Mouse (Mus musculus) gastrocnemius, adult 2 months (tissue): ENCODE measurements at regions not wholly inside any gene's neighbourhood (a gene's known extent, or its start where the extent isn't known, plus 50 kb on each side); places are given as distances from the start of the nearest gene placed in this dataset.

ENCODE experiments used
- DNase-seq: peaks from one replicate; pipeline ENCODE4 v3.0.0; 2022
- H3K27ac ChIP-seq: fragments of 200-600 bp; 2 replicates; pipeline ENCODE4 v1.8.1; 2022; ENCODE audit warnings: mild to moderate bottlenecking
- H3K4me3 ChIP-seq: fragments of 200-600 bp; 2 replicates; pipeline ENCODE4 v1.8.1; 2022; ENCODE audit warnings: mild to moderate bottlenecking, moderate library complexity
- CTCF ChIP-seq: fragments of 200-600 bp; IDR thresholded peaks from 2 replicates; pipeline ENCODE4 v1.8.1; 2022; ENCODE audit warnings: antibody characterized with exemption, mild to moderate bottlenecking, moderate library complexity
- intact Hi-C: fragments of 180-260 bp; cut with DNase I; formaldehyde crosslinking; loops from one replicate; pipeline ENCODE4 v1.15.1; 2025

DNA sequence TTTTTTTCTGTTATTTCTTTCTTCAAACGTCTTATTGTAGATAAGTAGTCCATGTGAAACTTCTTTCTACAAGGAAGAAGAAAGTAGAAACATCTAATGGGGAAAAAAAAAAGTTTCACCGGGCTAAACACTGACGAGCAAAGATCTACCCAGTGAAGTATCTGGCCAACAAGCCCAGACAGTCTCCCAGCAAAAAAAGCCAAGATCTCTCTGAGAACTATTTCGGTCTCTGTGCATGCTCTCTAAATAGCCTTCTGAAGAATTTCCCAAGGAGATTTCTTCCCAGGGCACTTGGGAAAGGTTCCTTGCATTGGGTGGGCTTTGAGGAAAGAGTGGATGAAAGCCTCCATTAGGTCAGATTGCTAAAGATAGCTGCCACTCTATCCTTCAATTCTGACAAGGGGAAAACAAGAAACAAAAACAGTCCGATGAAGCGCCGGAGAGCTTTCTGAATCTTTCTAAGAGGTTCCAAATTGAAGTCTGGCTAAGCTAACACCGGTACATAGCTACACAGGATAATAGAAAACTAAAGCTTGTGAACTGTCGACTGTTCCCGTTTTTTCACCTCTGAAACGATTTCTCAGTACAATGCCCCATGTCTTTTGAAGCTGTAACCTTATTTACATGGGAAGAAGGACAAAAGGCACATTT is 561.0 kb upstream of the Mef2c start:
- peak overlapping the region; percentile 56 for H3K4me3 ChIP-seq
- intact Hi-C loops = no loop called here
- no peak for DNase-seq
- peak overlapping the region; percentile 83 for H3K27ac ChIP-seq
- no peak for TF ChIP-seq CTCF

DNA sequence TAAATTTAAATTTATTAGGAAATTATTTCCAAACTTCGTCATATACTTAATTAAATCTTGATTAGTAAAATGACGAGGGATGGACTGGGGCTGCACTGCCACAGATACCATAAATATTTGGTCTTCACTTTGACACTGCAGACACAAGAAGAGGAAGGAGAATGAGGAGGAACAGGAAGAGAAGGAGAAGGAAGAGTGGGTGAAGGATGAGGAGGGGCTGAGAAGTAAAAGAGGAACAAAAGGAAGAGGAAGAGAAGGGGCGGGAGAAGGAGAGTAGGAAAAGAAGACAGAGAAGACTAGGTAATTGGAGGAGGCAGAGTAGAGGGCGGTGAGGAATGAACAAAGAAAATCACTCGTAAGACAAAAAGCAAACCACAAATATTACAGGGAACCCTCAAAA is 556.9 kb upstream of the Mef2c start:
- H3K4me3 ChIP-seq = no peak overlapping the region
- DNase-seq = no peak
- no peak for TF ChIP-seq CTCF
- H3K27ac ChIP-seq = no peak overlapping the region
- intact Hi-C loops = no loop called here

DNA sequence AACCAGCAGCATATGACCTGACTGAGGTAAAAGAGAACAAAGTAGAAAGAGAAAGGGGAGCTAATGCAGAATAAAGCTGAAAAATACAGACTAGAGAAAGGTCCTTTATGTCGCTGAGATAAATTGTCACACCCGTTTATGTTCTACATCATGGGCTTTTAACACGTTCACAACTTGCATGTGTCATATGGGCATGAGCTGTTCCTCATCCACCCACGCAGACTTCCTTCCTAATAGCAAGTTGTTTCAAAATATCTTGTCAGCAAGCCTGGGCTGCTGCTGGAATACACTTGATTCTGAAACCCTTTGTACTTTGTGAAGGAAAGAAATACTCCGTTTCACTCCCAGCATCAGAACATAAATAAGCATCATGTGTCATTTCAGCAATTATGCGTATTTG is 554.3 kb upstream of the Mef2c start:
- Histone ChIP-seq H3K27ac (no peak overlapping the region), H3K4me3 (no peak overlapping the region)
- no peak for DNase-seq
- intact Hi-C loops = no loop called here
- no peak for TF ChIP-seq CTCF

DNA sequence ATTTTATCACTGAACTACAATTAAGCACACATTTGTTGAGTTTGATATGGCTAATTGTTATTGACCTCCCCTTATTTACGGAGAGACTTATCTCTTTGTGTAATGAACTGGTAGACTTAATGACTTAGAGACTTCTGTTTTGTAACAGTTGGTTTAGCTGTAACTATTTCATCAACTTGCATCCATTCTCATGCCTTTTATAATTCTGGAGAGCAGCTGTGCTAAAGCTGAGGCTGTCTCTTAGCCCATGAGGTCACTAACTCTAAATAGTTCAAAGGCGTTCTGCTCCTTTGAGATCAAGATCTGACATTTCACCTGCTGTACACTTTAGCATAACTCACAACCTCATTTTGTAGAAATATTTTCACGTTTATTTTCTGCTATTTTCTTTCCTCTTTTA is 541.5 kb upstream of the Mef2c start:
- Histone ChIP-seq H3K4me3 (no peak overlapping the region), H3K27ac (no peak overlapping the region)
- no peak for DNase-seq
- TF ChIP-seq CTCF = no peak
- intact Hi-C loops = no loop called here

DNA sequence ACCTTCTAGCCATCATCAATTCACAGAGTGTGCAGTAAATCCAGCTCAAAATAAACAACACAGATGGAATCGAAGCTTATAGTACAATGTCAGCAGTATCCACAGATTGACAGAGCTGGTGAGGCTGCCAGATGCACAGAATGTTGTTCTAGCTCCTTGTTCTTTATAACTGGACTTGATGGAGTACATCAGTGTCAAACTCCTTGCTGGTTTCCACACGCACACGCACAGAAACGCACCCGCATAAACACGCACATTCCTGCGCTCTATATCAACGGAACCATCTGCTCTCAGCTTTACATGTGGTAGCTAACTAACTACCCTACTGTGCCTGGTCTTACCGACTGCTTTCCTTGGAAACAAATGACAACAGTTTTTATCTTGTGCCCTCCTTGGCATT is 532.1 kb upstream of the Mef2c start:
- Histone ChIP-seq H3K4me3 (no peak overlapping the region), H3K27ac (no peak overlapping the region)
- intact Hi-C loops = no loop called here
- no peak for DNase-seq
- TF ChIP-seq CTCF = no peak

DNA sequence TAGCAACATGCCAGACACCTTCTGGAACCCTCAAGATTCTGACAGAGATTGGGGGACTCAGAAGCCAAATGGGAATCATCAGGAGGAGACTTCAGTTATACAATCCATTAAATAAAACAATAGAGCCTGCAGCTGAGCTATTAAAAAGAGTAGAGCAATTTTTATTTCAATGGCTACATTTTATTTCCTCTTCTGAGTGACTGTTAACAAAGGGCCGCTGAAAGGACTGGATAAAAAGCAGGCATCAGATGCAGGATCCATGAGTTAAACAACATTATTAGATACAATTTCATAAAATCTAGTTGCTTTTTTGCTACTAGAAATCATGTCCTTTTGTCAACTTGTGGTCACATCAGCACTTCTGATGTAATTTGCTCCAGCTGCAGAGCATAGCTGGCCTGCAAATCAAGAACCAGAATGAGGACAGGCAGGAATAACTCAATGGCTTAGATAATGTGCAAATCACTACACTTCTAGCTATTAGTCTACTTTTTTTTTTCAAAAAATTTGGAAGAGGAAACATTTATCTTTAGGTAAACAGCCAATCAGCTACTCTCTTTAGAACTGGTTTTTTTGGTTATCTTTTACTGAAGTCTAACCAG is 529.5 kb upstream of the Mef2c start:
- TF ChIP-seq CTCF = no peak
- intact Hi-C loops = no loop called here
- DNase-seq = no peak
- Histone ChIP-seq H3K4me3 (no peak overlapping the region), H3K27ac (no peak overlapping the region)

DNA sequence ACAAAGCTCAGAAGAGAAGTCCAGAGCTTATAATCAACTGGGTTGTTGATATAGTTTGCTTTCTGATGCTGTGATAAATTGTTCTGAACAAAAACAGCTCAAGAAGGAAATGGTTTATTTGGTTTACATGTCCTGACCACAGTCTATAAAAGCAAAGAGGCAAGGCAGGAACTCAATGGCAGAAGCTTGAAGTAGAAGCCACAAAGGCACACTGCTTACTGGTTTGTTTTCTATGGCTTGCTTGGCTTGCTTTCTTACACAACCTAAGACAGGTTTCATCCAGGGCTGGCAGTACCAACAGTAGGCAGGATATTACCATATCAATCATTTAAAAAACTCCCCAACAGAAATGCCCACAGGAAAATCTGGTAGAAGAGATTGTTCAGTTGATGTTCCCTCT is 502.7 kb upstream of the Mef2c start:
- intact Hi-C loops = no loop called here
- no peak overlapping the region for H3K27ac ChIP-seq
- no peak for DNase-seq
- H3K4me3 ChIP-seq = no peak overlapping the region
- no peak for TF ChIP-seq CTCF

DNA sequence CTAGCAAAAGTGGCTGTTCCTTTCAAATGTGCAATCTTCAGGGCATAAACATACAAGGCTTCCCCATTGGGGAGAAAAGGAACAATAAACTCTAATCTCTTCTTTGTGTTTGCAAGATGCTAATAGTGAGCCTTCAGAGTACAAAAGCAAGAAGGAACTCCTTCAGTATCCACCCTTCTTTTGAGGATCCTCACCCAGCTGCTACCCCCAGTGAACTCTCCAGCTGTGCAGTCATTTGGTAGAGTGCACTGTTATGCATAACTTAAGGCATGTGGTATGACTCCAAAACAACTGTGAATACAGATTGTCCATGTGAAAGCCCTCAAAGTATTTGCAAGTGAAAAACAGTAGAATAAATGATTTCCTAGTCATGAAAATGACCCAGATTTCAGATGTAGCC is 487.1 kb upstream of the Mef2c start:
- intact Hi-C loops = no loop called here

DNA sequence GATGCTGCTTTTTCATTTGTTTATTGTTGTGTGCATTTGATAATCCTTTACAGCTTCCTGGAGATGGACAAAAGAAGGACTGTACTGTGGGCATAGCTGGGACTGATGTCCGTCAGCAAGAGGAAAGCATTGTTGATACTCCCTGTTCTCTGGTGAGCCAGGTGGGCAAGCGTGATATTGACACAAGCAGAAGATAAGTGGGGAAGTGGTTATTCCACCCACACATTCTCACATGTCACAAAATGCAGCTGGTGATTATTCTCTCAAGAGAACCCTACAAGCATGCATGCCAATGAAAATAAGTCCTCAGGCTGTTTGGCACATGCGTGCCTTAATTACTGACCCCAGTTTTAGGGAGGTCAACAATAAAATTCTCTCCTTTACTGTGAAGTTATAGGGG is 483.0 kb upstream of the Mef2c start:
- no peak for TF ChIP-seq CTCF
- no peak overlapping the region for H3K27ac ChIP-seq
- intact Hi-C loops = no loop called here
- no peak overlapping the region for H3K4me3 ChIP-seq
- DNase-seq = no peak

More for the DNA sequence above, 487.1 kb upstream of the Mef2c start:
- Histone ChIP-seq H3K4me3 (no peak overlapping the region), H3K27ac (no peak overlapping the region)
- DNase-seq = no peak
- no peak for TF ChIP-seq CTCF

DNA sequence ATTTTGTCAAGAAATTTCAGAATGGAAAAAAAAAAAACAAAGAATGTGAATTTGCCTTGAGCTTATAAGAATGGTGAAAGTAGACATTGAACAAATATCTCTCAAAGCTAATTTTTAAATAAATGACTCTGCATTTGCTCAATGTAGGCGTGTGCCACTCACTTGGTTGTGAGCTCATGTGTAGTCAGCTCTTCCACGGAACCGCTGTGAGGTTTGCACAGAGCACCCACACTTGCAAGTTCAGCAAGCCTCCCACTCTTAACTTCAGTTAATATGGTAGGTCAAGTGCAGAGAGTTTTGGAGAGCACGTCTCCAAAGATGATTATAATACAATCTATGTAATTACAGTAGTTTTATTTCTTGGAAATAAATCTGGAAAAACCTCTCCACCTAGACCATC is 479.9 kb upstream of the Mef2c start:
- no peak for DNase-seq
- intact Hi-C loops = no loop called here

DNA sequence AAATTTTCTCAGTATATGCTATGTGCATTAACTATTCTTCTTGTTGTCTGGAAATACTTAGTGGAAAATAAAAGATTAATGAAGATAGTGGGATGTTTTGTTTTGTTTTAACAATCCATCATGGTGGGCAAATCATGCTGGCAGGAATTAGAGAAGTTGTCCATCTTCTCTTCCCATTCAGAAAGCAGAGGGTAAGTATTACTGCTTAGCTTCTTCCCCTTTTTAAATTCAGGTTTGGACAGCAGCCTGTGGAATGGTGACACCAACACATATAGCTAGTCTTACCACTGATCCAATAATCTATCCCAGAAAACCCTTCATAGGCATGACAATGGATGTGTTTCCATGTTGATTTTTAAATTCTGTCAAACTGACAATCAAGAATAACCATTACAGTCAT is 467.9 kb upstream of the Mef2c start:
- TF ChIP-seq CTCF = no peak
- H3K4me3 ChIP-seq = no peak overlapping the region
- intact Hi-C loops = no loop called here
- no peak for DNase-seq
- H3K27ac ChIP-seq = no peak overlapping the region

More for the DNA sequence above, 479.9 kb upstream of the Mef2c start:
- Histone ChIP-seq H3K4me3 (no peak overlapping the region), H3K27ac (no peak overlapping the region)
- no peak for TF ChIP-seq CTCF

DNA sequence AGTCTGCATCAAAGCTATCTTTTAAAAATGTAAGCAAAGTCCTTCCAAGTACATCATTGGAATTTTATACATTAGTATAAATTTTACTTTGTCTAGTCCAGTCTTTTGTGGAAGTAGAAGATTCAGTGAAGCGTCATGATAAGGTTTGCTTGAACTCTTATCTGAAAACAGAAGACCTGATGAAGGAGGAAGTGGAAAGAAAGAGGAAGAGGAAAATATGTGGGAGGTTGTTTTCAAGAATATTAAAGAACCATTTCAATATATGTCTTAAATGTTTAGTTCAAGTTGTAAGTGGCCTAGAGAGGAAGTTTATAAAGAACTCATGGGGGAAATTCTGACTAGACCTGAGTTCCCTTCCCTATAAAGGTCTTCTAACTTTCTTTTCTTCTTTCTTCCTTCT is 462.3 kb upstream of the Mef2c start:
- no peak overlapping the region for H3K27ac ChIP-seq

DNA sequence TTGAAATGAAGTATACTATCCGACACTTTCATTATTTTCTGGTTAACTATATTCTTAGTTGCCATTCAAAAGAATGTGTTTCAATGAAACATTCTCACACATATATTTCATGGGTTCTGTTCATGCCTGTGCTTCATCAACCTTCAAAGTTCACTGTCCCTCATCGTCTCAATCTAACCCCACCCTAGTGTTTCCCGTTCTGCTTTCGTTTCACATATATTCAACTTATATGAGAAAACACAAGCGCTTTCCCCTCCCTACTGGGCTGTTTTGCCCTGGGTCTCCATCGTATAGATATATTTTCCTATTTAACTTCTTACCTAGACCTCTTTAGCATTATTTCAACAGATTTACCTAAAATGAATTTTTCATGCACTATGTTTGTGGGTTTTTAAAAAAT is 458.3 kb upstream of the Mef2c start:
- TF ChIP-seq CTCF = no peak
- DNase-seq = no peak
- Histone ChIP-seq H3K27ac (no peak overlapping the region), H3K4me3 (no peak overlapping the region)
- intact Hi-C loops = no loop called here

More for the DNA sequence above, 462.3 kb upstream of the Mef2c start:
- intact Hi-C loops = no loop called here
- no peak for DNase-seq
- no peak overlapping the region for H3K4me3 ChIP-seq
- no peak for TF ChIP-seq CTCF

DNA sequence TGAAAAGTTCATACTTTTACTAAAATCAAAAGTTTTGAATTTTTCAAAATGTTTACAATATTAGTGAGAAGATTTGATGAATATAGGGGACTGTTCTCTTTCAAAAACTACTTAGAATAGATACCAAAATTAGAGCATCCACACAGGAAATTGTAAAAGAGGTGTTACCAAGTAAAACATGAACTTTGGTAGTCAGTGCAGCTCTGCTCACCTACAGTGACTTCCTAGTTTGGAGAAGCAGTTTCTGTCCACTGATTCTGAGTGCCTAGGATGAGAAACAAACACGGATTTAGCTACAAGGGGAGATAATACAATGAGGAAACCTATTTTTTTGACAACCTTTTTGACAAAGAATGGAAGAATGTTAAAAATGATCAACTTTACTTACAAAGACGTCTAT is 457.9 kb upstream of the Mef2c start:
- no peak overlapping the region for H3K27ac ChIP-seq
- no peak for TF ChIP-seq CTCF
- no peak overlapping the region for H3K4me3 ChIP-seq
- DNase-seq = no peak
- intact Hi-C loops = no loop called here
